Mouse (Mus musculus) megakaryocyte, embryonic 14.5 days (primary cell): ENCODE data around the gene Jmjd7.

Source experiments
- FLI1 ChIP-seq: IDR thresholded peaks from 2 replicates; pipeline ENCODE4 v1.6.1; 2012; ENCODE audit warnings: low read length, inconsistent platforms, mixed read lengths
- GATA1 ChIP-seq: IDR thresholded peaks from 3 replicates; pipeline ENCODE4 v1.6.1; 2012; ENCODE audit warnings: mixed read lengths, low read length, inconsistent platforms, borderline replicate concordance

- TF ChIP-seq FLI1 (no peak), GATA1 (no peak)
These were observed 17.4 kb downstream of the Jmjd7 start for GRCm38 (mm10) chr2:120044676-120045075.
